23 mouse cellular contexts compared by ENCODE assay signal in genomic region chr11:111444791-111445190, GRCm38 (mm10).
A peak's percentile ranks its signal among the peaks of the same experiment; 100 is the strongest.
DNase-seq lines count a peak whose midpoint lies in the region; ATAC-seq and TF ChIP-seq lines count a peak whose summit lies in the region.
"Had no signal": no experiment of that assay in that cellular context is flagged by ENCODE, and none has a peak within 500 bp of the region (broad histone marks: within the 10 kb centered on the region; RNA-seq: fewer than 3 reads in every experiment).

No protein-coding gene starts in this region.

- H3K9ac ChIP-seq in kidney, embryonic 15.5 days = no peak overlapping the region
- H3K9ac ChIP-seq in kidney, embryonic 16.5 days (replicated peaks; ENCODE audit: low read length) = no peak overlapping the region
- H3K9ac ChIP-seq: hindbrain, embryonic 12.5 days had no signal

- DNase-seq in adrenal gland, adult 2 months = peak; percentile 1
- no peak for DNase-seq in adrenal gland, postnatal 25 days
- peak; percentile 24 for DNase-seq in lung, postnatal 25 days (ENCODE audit: low spot score)
- DNase-seq in lung, adult 2 months = no peak
- DNase-seq: adrenal gland, postnatal 14 days; cerebellum, adult 11 months; cerebellum, adult 8-10 months; cerebellum, postnatal 25 days; gastrocnemius, adult 2 months; gastrocnemius, postnatal 25 days; heart, adult 11 months; heart, postnatal 10 days; heart, postnatal 4 days had no signal

- no peaks in the 10 kb centered on the region for H3K9me3 ChIP-seq in kidney, embryonic 15.5 days (replicated peaks)
- H3K9me3 ChIP-seq in kidney, embryonic 16.5 days (ENCODE audit: low read length) = no peaks in the 10 kb centered on the region
- H3K9me3 ChIP-seq: embryonic facial prominence, embryonic 10.5 days; forebrain, embryonic 10.5 days; hindbrain, embryonic 12.5 days had no signal

- no peak for TF ChIP-seq CTCF in lung, adult 2 months (IDR thresholded peaks at IDR 0.05; ENCODE audit: insufficient read depth, low read length)

- H3K4me2 ChIP-seq in kidney, embryonic 15.5 days = no peak overlapping the region
- H3K4me2 ChIP-seq in kidney, embryonic 16.5 days (replicated peaks; ENCODE audit: low read depth, low read length) = no peak overlapping the region
- H3K4me2 ChIP-seq: hindbrain, embryonic 12.5 days had no signal

- peak; percentile 81 for ATAC-seq in granulocyte monocyte progenitor cell, adult 5-6 weeks (replicated peaks; ENCODE audit: poor library complexity, severe bottlenecking)
- ATAC-seq in kidney, embryonic 15.5 days (replicated peaks; ENCODE audit: low FRiP score) = no peak
- no peak for ATAC-seq in kidney, embryonic 16.5 days (ENCODE audit: low FRiP score, low TSS enrichment)
- ATAC-seq: forebrain, embryonic 14.5 days; hindbrain, embryonic 16.5 days; inflammation-experienced regulatory T-cells, adult 6 months had no signal

- H3K4me1 ChIP-seq in lung, adult 2 months (ENCODE audit: control insufficient read depth, insufficient read depth, low read length) = no peaks in the 10 kb centered on the region
- H3K4me1 ChIP-seq in kidney, embryonic 15.5 days = no peaks in the 10 kb centered on the region
- H3K4me1 ChIP-seq in kidney, embryonic 16.5 days (ENCODE audit: insufficient read depth, low read length) = no peaks in the 10 kb centered on the region
- H3K4me1 ChIP-seq: embryonic facial prominence, embryonic 10.5 days; forebrain, embryonic 10.5 days; hindbrain, embryonic 12.5 days had no signal

- H3K27ac ChIP-seq in kidney, embryonic 15.5 days = no peak overlapping the region
- H3K27ac ChIP-seq in kidney, embryonic 16.5 days (ENCODE audit: low read length) = no peak overlapping the region
- H3K27ac ChIP-seq: embryonic facial prominence, embryonic 10.5 days; forebrain, embryonic 10.5 days; gastrocnemius, adult 2 months; hindbrain, embryonic 12.5 days had no signal

- no peaks in the 10 kb centered on the region for H3K36me3 ChIP-seq in kidney, embryonic 15.5 days
- no peaks in the 10 kb centered on the region for H3K36me3 ChIP-seq in kidney, embryonic 16.5 days (ENCODE audit: insufficient read depth, low read length)
- H3K36me3 ChIP-seq: embryonic facial prominence, embryonic 10.5 days; forebrain, embryonic 10.5 days; hindbrain, embryonic 12.5 days had no signal

- 43% methylated on average over 4 of the region's 4 CpGs for WGBS in lung, adult 2 months
- 85% methylated on average over 4 of the region's 4 CpGs for WGBS in kidney, embryonic 15.5 days
- WGBS in kidney, embryonic 16.5 days = 71% methylated on average over 4 of the region's 4 CpGs

- H3K27me3 ChIP-seq in kidney, embryonic 15.5 days = no peaks in the 10 kb centered on the region
- no peaks in the 10 kb centered on the region for H3K27me3 ChIP-seq in kidney, embryonic 16.5 days (ENCODE audit: insufficient read depth, low read length)
- H3K27me3 ChIP-seq: hindbrain, embryonic 12.5 days had no signal

- no peak for TF ChIP-seq POLR2A in lung, adult 2 months (IDR thresholded peaks at IDR 0.05; ENCODE audit: borderline replicate concordance, extremely low read depth, low read depth, low read length)

- H3K4me3 ChIP-seq in lung, adult 2 months (replicated peaks; ENCODE audit: extremely low read depth, low read depth, low read length) = no peak overlapping the region
- no peak overlapping the region for H3K4me3 ChIP-seq in kidney, embryonic 15.5 days (replicated peaks)
- no peak overlapping the region for H3K4me3 ChIP-seq in kidney, embryonic 16.5 days (ENCODE audit: low read length)
- H3K4me3 ChIP-seq: embryonic facial prominence, embryonic 10.5 days; erythroblast, embryonic 14.5 days; forebrain, embryonic 10.5 days; gastrocnemius, adult 2 months; hindbrain, embryonic 12.5 days had no signal

Comparison
In these comparisons a context has a peak if more than half of its experiments do, and no peak if none do; other contexts are left out.
1. DNase-seq: peak in adrenal gland, adult 2 months (single experiment) and lung, postnatal 25 days (single experiment); none in adrenal gland, postnatal 25 days (single experiment) and lung, adult 2 months (single experiment).